Mouse (Mus musculus): ENCODE results near the gene Nxpe5. TPM values are rescaled to one million over a fixed set of nuclear protein-coding genes. Genes with fewer than 3 reads are reported as not detected.

Gene Nxpe5
- polyA plus RNA-seq, 1 experiment from 2014 or later, result 0.58 TPM

- whole genome bisulfite sequencing (ENCODE audit: insufficient replicate concordance), result 88% methylated on average over 7 of the region's 7 CpGs
- TF ChIP-seq EP300 (IDR thresholded peaks at IDR 0.05; ENCODE audit: low read depth), result no peak
- TF ChIP-seq CTCF (IDR thresholded peaks at IDR 0.05; ENCODE audit: low read depth), result no peak
- no peak overlapping the region for H3K4me3 ChIP-seq (ENCODE audit: low read depth, low read length)
- DNase-seq, result no peak
- no peak overlapping the region for H3K27ac ChIP-seq (ENCODE audit: low read depth)
- H3K9me3 ChIP-seq (ENCODE audit: low read length), result 0 out of 2 replicates have a peak, but pooled peaks cover 2% of the 10 kb centered on the region
- ATAC-seq, result no peak
- no peak overlapping the region for H3K4me2 ChIP-seq (ENCODE audit: low read depth, low read length)
- peaks cover 10% of the 10 kb centered on the region for H3K4me1 ChIP-seq (ENCODE audit: insufficient read depth)
- H3K36me3 ChIP-seq (replicated peaks; ENCODE audit: insufficient read depth, low read length), result no peaks in the 10 kb centered on the region
- H3K9ac ChIP-seq (replicated peaks), result no peak overlapping the region
- 0 out of 2 replicates have a peak, but pooled peaks cover 4% of the 10 kb centered on the region for H3K27me3 ChIP-seq (ENCODE audit: insufficient read depth, low read length)
Observed at GRCm38 (mm10) chr5:138277994-138278393, 52.3 kb downstream of the Nxpe5 start.

GRCm38 (mm10) chr5:138279585-138280424 lies 54.1 kb downstream of the Nxpe5 start, which contains the start of the genes Gm43720, Gpc2 and Stag3:
TSS of gene Gm43720 (minus strand) at chr5:138279958.
TSS of gene Gpc2 (minus strand) at chr5:138280005.
TSS of gene Stag3 (plus strand) at chr5:138280240.
- Histone ChIP-seq H3K4me3 (ENCODE audit: low read depth, low read length) (peak within 1 kb of the TSS; percentile 51), H3K9me3 (ENCODE audit: low read length) (0 out of 2 replicates have a peak, but pooled peaks cover 2% of the 10 kb centered on the region), H3K36me3 (replicated peaks; ENCODE audit: insufficient read depth, low read length) (no peaks in the 10 kb centered on the region), H3K27me3 (ENCODE audit: insufficient read depth, low read length) (no peaks in the 10 kb centered on the region), H3K27ac (ENCODE audit: low read depth) (no peak within 1 kb of the TSS), H3K4me1 (ENCODE audit: insufficient read depth) (peaks cover 10% of the 10 kb centered on the region), H3K4me2 (ENCODE audit: low read depth, low read length) (peak within 1 kb of the TSS; percentile 80), H3K9ac (replicated peaks) (peak within 1 kb of the TSS; percentile 42)
- DNase-seq (peak; percentile 92), ATAC-seq (peak; percentile 96)
- TF ChIP-seq CTCF (IDR thresholded peaks at IDR 0.05; ENCODE audit: low read depth) (no peak), EP300 (IDR thresholded peaks at IDR 0.05; ENCODE audit: low read depth) (no peak)
- under 1% methylated on average over 56 of the region's 56 CpGs for WGBS (ENCODE audit: insufficient replicate concordance)

DNA sequence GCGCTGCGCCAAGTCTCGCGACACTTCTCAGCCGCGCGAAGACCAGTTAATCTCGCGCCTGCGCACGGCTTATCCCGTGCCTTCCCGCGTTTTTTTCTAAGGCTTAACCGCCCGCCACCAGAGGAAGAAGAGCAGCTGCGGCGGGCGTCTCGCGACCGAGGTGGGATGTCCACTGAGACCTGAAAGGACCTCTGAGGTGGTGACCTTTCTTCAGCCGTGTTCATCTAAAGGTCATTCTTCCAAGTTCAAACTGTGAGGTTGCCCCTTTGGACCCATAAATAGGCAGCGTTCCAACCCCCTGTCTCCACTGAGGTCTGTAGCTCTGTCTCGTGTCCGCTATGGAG lies 54.7 kb downstream of the Nxpe5 start:
- no peak overlapping the region for H3K27ac ChIP-seq (ENCODE audit: low read depth)
- WGBS (ENCODE audit: insufficient replicate concordance), result 29% methylated on average over 25 of the region's 26 CpGs
- peaks cover 10% of the 10 kb centered on the region for H3K4me1 ChIP-seq (ENCODE audit: insufficient read depth)
- peak overlapping the region; percentile 80 for H3K4me2 ChIP-seq (ENCODE audit: low read depth, low read length)
- peak overlapping the region; percentile 51; the same call in 1 of the 2 replicates for H3K4me3 ChIP-seq (ENCODE audit: low read depth, low read length)
- no peaks in the 10 kb centered on the region for H3K36me3 ChIP-seq (replicated peaks; ENCODE audit: insufficient read depth, low read length)
- TF ChIP-seq EP300 (IDR thresholded peaks at IDR 0.05; ENCODE audit: low read depth) (no peak), CTCF (IDR thresholded peaks at IDR 0.05; ENCODE audit: low read depth) (no peak)
- H3K27me3 ChIP-seq (ENCODE audit: insufficient read depth, low read length), result no peaks in the 10 kb centered on the region
- H3K9me3 ChIP-seq (ENCODE audit: low read length), result 0 out of 2 replicates have a peak, but pooled peaks cover 2% of the 10 kb centered on the region
- H3K9ac ChIP-seq (replicated peaks), result no peak overlapping the region
- no peak for ATAC-seq
- no peak for DNase-seq

- no peak overlapping the region for H3K27ac ChIP-seq (ENCODE audit: low read depth)
- no peaks in the 10 kb centered on the region for H3K27me3 ChIP-seq (ENCODE audit: insufficient read depth, low read length)
- H3K4me3 ChIP-seq (ENCODE audit: low read depth, low read length), result no peak overlapping the region
- no peak for DNase-seq
- no peaks in the 10 kb centered on the region for H3K36me3 ChIP-seq (replicated peaks; ENCODE audit: insufficient read depth, low read length)
- peaks cover 10% of the 10 kb centered on the region for H3K4me1 ChIP-seq (ENCODE audit: insufficient read depth)
- no peak overlapping the region for H3K4me2 ChIP-seq (ENCODE audit: low read depth, low read length)
- WGBS (ENCODE audit: insufficient replicate concordance), result 90% methylated on average over 15 of the region's 15 CpGs
- H3K9me3 ChIP-seq (ENCODE audit: low read length), result 0 out of 2 replicates have a peak, but pooled peaks cover 2% of the 10 kb centered on the region
- no peak for TF ChIP-seq CTCF (IDR thresholded peaks at IDR 0.05; ENCODE audit: low read depth)
- no peak for TF ChIP-seq EP300 (IDR thresholded peaks at IDR 0.05; ENCODE audit: low read depth)
- no peak for ATAC-seq
- no peak overlapping the region for H3K9ac ChIP-seq (replicated peaks)
Observed at GRCm38 (mm10) chr5:138280829-138281228, 55.1 kb downstream of the Nxpe5 start.

GRCm38 (mm10) chr5:138281798-138282197 lies 56.1 kb downstream of the Nxpe5 start:
- Histone ChIP-seq H3K27me3 (ENCODE audit: insufficient read depth, low read length) (no peaks in the 10 kb centered on the region), H3K4me1 (ENCODE audit: insufficient read depth) (peaks cover 10% of the 10 kb centered on the region), H3K36me3 (replicated peaks; ENCODE audit: insufficient read depth, low read length) (no peaks in the 10 kb centered on the region), H3K27ac (ENCODE audit: low read depth) (no peak overlapping the region), H3K9ac (replicated peaks) (no peak overlapping the region), H3K4me3 (ENCODE audit: low read depth, low read length) (no peak overlapping the region), H3K4me2 (ENCODE audit: low read depth, low read length) (no peak overlapping the region), H3K9me3 (ENCODE audit: low read length) (0 out of 2 replicates have a peak, but pooled peaks cover 2% of the 10 kb centered on the region)
- DNase-seq, result peak; percentile 4
- TF ChIP-seq CTCF (IDR thresholded peaks at IDR 0.05; ENCODE audit: low read depth) (no peak), EP300 (IDR thresholded peaks at IDR 0.05; ENCODE audit: low read depth) (no peak)
- WGBS (ENCODE audit: insufficient replicate concordance), result 59% methylated on average over 2 of the region's 2 CpGs
- no peak for ATAC-seq

GRCm38 (mm10) chr5:138283540-138283939 lies 57.8 kb downstream of the Nxpe5 start:
- Histone ChIP-seq H3K4me2 (ENCODE audit: low read depth, low read length) (no peak overlapping the region), H3K4me3 (ENCODE audit: low read depth, low read length) (no peak overlapping the region), H3K36me3 (replicated peaks; ENCODE audit: insufficient read depth, low read length) (no peaks in the 10 kb centered on the region), H3K27ac (ENCODE audit: low read depth) (no peak overlapping the region), H3K4me1 (ENCODE audit: insufficient read depth) (peaks cover 10% of the 10 kb centered on the region), H3K9ac (replicated peaks) (no peak overlapping the region), H3K9me3 (ENCODE audit: low read length) (0 out of 2 replicates have a peak, but pooled peaks cover 2% of the 10 kb centered on the region), H3K27me3 (ENCODE audit: insufficient read depth, low read length) (no peaks in the 10 kb centered on the region)
- no peak for DNase-seq
- no peak for ATAC-seq
- TF ChIP-seq EP300 (IDR thresholded peaks at IDR 0.05; ENCODE audit: low read depth) (no peak), CTCF (IDR thresholded peaks at IDR 0.05; ENCODE audit: low read depth) (peak; percentile 39)
- 63% methylated on average over 1 of the region's 1 CpGs for WGBS (ENCODE audit: insufficient replicate concordance)

Data from liver, postnatal 0 days (tissue).